Mouse (Mus musculus): Measurements from ENCODE around the gene Mms19. TPM values are rescaled to one million over a fixed set of nuclear protein-coding genes. Genes with fewer than 3 reads are reported as not detected.
A peak's percentile ranks its signal among the peaks of the same experiment; 100 is the strongest.

Gene Mms19
- polyA plus RNA-seq, 1 experiment: 83.9 TPM

DNA sequence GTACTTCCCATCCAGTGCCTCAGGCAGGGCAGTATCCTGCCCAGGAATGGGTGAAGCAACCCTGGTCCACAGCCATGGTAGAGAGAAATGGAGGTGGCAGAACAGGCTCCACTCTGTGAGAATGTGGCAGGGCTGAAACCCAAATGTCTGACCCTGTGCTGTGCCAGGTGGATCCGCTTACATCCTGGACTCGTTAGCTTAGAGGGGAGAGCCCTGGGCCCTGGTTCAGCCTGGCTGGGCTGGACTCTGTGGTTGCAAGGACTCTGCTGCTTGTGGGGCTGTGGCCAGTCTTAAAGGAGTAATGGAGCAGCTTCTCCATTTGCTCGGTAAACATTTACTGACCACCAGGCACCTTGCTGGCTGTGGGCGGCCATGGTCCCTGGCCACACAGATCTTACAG, 6.2 kb upstream of the Mms19 start:
- no peak overlapping the region for H3K4me3 ChIP-seq (ENCODE audit: low read depth, low read length)
- no peak overlapping the region for H3K9ac ChIP-seq (ENCODE audit: low read depth, poor library complexity, severe bottlenecking)
- no peak for TF ChIP-seq EP300 (IDR thresholded peaks at IDR 0.05; ENCODE audit: insufficient read depth, low read depth, low read length)
- TF ChIP-seq CTCF (IDR thresholded peaks at IDR 0.05; ENCODE audit: low read depth, low read length): no peak
- TF ChIP-seq POLR2A (IDR thresholded peaks at IDR 0.05; ENCODE audit: insufficient read depth, low read length): no peak
- peaks cover 4% of the 10 kb centered on the region for H3K4me1 ChIP-seq (ENCODE audit: control insufficient read depth, insufficient read depth, low read length)
- H3K36me3 ChIP-seq (ENCODE audit: control insufficient read depth, insufficient read depth, low read length, poor library complexity, severe bottlenecking): no peaks in the 10 kb centered on the region
- no peaks in the 10 kb centered on the region for H3K9me3 ChIP-seq (replicated peaks; ENCODE audit: control insufficient read depth, insufficient read depth, low read length, poor library complexity, severe bottlenecking)
- H3K27ac ChIP-seq (ENCODE audit: insufficient read depth, low read length): no peak overlapping the region
- no peaks in the 10 kb centered on the region for H3K27me3 ChIP-seq (ENCODE audit: control insufficient read depth, insufficient read depth, low read length, poor library complexity, severe bottlenecking)

DNA sequence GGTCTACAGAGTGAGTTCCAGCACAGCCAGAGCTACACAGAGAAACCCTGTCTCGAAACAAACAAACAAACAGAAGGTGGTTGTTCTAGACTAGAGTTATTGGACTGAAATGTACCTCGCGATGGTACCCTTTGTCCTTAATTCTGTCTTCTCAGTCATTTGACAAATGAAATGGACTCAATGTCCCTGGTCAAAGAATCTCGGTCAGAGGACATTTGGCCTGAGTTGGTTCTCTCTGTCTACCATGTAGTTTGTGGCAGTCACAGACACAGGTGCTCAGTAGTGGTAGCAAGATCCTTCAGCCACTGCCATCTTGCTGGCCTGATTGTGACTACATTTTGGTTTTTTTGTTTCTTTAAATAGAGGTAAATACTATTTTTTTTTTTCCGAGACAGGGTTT, 5.0 kb upstream of the Mms19 start:
- no peaks in the 10 kb centered on the region for H3K9me3 ChIP-seq (replicated peaks; ENCODE audit: control insufficient read depth, insufficient read depth, low read length, poor library complexity, severe bottlenecking)
- no peak overlapping the region for H3K27ac ChIP-seq (ENCODE audit: insufficient read depth, low read length)
- no peak for TF ChIP-seq POLR2A (IDR thresholded peaks at IDR 0.05; ENCODE audit: insufficient read depth, low read length)
- no peak for TF ChIP-seq EP300 (IDR thresholded peaks at IDR 0.05; ENCODE audit: insufficient read depth, low read depth, low read length)
- TF ChIP-seq CTCF (IDR thresholded peaks at IDR 0.05; ENCODE audit: low read depth, low read length): no peak
- no peaks in the 10 kb centered on the region for H3K27me3 ChIP-seq (ENCODE audit: control insufficient read depth, insufficient read depth, low read length, poor library complexity, severe bottlenecking)
- no peak overlapping the region for H3K4me3 ChIP-seq (ENCODE audit: low read depth, low read length)
- H3K9ac ChIP-seq (ENCODE audit: low read depth, poor library complexity, severe bottlenecking): no peak overlapping the region
- H3K36me3 ChIP-seq (ENCODE audit: control insufficient read depth, insufficient read depth, low read length, poor library complexity, severe bottlenecking): no peaks in the 10 kb centered on the region
- H3K4me1 ChIP-seq (ENCODE audit: control insufficient read depth, insufficient read depth, low read length): peaks cover 4% of the 10 kb centered on the region

DNA sequence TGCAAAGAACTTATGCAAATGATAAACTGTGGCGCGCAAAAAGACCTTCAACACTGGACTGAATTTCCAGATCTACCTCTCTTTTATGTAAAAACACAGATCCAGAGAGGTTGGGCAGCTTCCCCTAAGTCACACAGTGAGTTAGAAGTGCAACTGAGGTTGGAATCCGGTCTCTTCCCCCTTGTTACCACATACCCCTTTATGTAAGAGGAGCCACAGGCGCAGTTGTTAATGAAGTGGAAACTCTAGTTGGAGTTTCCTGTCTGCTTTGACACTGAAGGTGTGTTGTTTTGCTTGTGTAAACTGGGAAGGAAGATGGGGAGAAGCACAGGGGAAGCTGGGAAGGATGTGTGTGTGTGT, 1.8 kb upstream of the Mms19 start:
- Histone ChIP-seq H3K36me3 (ENCODE audit: control insufficient read depth, insufficient read depth, low read length, poor library complexity, severe bottlenecking) (no peaks in the 10 kb centered on the region), H3K9me3 (replicated peaks; ENCODE audit: control insufficient read depth, insufficient read depth, low read length, poor library complexity, severe bottlenecking) (no peaks in the 10 kb centered on the region), H3K27me3 (ENCODE audit: control insufficient read depth, insufficient read depth, low read length, poor library complexity, severe bottlenecking) (no peaks in the 10 kb centered on the region), H3K4me1 (ENCODE audit: control insufficient read depth, insufficient read depth, low read length) (peaks cover 4% of the 10 kb centered on the region), H3K9ac (ENCODE audit: low read depth, poor library complexity, severe bottlenecking) (peak overlapping the region; percentile 96), H3K4me3 (ENCODE audit: low read depth, low read length) (peak overlapping the region; percentile 72), H3K27ac (ENCODE audit: insufficient read depth, low read length) (no peak overlapping the region)
- no peak for TF ChIP-seq POLR2A (IDR thresholded peaks at IDR 0.05; ENCODE audit: insufficient read depth, low read length)

DNA sequence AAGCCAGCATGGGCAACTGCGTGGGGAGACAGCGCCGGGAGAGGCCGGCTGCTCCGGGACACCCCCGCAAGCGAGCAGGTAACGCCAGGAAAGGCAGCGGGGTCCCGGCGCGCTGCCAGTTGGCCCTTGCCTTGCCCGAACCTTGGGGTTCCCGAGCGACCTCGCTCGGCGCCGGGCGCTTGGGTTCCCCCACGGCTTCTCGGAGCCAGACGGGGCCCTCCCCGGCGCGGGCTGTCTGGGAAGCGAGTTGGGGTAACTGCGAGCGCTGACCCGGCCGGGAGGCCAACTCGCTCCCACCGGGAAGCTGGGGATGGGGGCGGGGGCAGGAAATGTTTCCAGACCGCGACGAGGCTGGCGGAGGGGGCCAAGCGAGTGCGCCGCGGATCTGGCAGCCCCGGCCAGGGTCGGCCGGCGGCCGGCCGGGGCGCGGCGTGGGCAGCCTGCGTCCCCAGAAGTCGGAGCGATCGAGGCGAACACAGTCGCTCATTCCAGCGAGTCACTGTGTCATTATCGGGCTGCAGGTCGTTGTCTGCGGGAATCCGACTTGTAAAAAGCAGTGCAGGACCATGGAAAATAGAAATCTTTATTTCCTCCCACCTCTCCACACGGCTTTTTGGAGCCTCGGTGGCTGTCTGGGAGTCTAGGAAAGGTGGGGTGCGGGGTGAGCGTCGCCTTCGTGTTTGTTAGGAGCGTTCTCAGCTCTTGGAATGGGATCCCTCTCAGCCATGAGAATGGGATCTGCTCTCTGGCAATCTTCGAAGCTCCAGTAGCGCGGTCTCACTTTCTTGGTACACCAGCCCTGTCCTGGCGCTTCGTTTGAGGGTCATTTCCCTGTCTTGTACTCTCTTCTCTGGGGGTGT, 1.2 kb upstream of the Mms19 start:
- Histone ChIP-seq H3K9me3 (replicated peaks; ENCODE audit: control insufficient read depth, insufficient read depth, low read length, poor library complexity, severe bottlenecking) (no peaks in the 10 kb centered on the region), H3K9ac (ENCODE audit: low read depth, poor library complexity, severe bottlenecking) (peak overlapping the region; percentile 96), H3K4me3 (ENCODE audit: low read depth, low read length) (peak overlapping the region; percentile 72), H3K27ac (ENCODE audit: insufficient read depth, low read length) (no peak overlapping the region), H3K27me3 (ENCODE audit: control insufficient read depth, insufficient read depth, low read length, poor library complexity, severe bottlenecking) (no peaks in the 10 kb centered on the region), H3K4me1 (ENCODE audit: control insufficient read depth, insufficient read depth, low read length) (peaks cover 4% of the 10 kb centered on the region), H3K36me3 (ENCODE audit: control insufficient read depth, insufficient read depth, low read length, poor library complexity, severe bottlenecking) (no peaks in the 10 kb centered on the region)
- no peak for TF ChIP-seq POLR2A (IDR thresholded peaks at IDR 0.05; ENCODE audit: insufficient read depth, low read length)
- no peak for TF ChIP-seq EP300 (IDR thresholded peaks at IDR 0.05; ENCODE audit: insufficient read depth, low read depth, low read length)
- TF ChIP-seq CTCF (IDR thresholded peaks at IDR 0.05; ENCODE audit: low read depth, low read length): no peak

DNA sequence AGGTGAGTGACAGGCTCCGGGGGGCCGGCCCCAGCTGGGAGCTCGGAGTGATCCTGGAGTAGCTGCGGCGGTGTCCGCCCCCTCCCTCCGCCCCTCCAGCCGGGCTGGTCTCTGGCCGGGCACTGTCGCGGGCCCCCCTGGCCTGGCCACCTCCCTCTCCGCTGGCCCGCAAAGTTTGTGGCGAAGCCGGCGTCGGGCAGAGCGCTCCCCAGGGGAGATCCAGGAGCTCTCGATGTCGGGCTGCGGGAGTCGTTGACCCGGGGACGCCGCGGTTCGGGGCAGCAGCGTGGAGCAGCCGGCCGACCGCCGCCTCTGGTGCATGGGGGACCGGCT, 604 bp upstream of the Mms19 start, which contains the start of gene Ubtd1:
Gene Ubtd1, plus strand, starts transcription at position 169 of the 333 bp plus-strand sequence.
- peak within 1 kb of the TSS; percentile 69 for H3K27ac ChIP-seq (ENCODE audit: insufficient read depth, low read length)
- H3K4me1 ChIP-seq (ENCODE audit: control insufficient read depth, insufficient read depth, low read length): peaks cover 4% of the 10 kb centered on the region
- no peaks in the 10 kb centered on the region for H3K9me3 ChIP-seq (replicated peaks; ENCODE audit: control insufficient read depth, insufficient read depth, low read length, poor library complexity, severe bottlenecking)
- H3K27me3 ChIP-seq (ENCODE audit: control insufficient read depth, insufficient read depth, low read length, poor library complexity, severe bottlenecking): no peaks in the 10 kb centered on the region
- H3K36me3 ChIP-seq (ENCODE audit: control insufficient read depth, insufficient read depth, low read length, poor library complexity, severe bottlenecking): no peaks in the 10 kb centered on the region
- H3K9ac ChIP-seq (ENCODE audit: low read depth, poor library complexity, severe bottlenecking): peak within 1 kb of the TSS; percentile 96
- TF ChIP-seq CTCF (IDR thresholded peaks at IDR 0.05; ENCODE audit: low read depth, low read length) (no peak), EP300 (IDR thresholded peaks at IDR 0.05; ENCODE audit: insufficient read depth, low read depth, low read length) (no peak), POLR2A (IDR thresholded peaks at IDR 0.05; ENCODE audit: insufficient read depth, low read length) (no peak)
- peak within 1 kb of the TSS; percentile 72 for H3K4me3 ChIP-seq (ENCODE audit: low read depth, low read length)

DNA sequence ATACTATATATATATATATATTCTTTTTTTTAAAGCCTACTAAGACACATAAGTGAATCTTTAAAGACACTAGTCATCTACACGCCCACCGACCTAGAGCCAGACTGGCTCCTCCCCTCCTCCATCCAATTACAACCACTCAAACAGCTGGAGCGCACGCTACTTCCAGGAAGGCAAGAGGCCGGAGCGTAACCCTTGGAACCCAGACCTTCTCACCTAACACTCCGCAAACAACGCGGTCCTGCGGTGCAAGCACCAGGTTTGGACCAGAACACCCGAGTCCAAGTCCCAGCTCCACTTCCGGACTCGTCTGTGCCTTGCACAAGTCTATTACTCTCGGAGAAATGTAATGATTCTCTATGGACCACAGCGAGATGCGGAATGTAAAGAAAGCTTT, 537 bp downstream of the Mms19 start:
- Histone ChIP-seq H3K4me3 (ENCODE audit: low read depth, low read length) (peak overlapping the region; percentile 70), H3K36me3 (ENCODE audit: control insufficient read depth, insufficient read depth, low read length, poor library complexity, severe bottlenecking) (no peaks in the 10 kb centered on the region), H3K4me1 (ENCODE audit: control insufficient read depth, insufficient read depth, low read length) (peaks cover 7% of the 10 kb centered on the region), H3K27ac (ENCODE audit: insufficient read depth, low read length) (peak overlapping the region; percentile 69), H3K9ac (ENCODE audit: low read depth, poor library complexity, severe bottlenecking) (peak overlapping the region; percentile 75), H3K27me3 (ENCODE audit: control insufficient read depth, insufficient read depth, low read length, poor library complexity, severe bottlenecking) (no peaks in the 10 kb centered on the region), H3K9me3 (replicated peaks; ENCODE audit: control insufficient read depth, insufficient read depth, low read length, poor library complexity, severe bottlenecking) (no peaks in the 10 kb centered on the region)
- TF ChIP-seq CTCF (IDR thresholded peaks at IDR 0.05; ENCODE audit: low read depth, low read length): no peak
- no peak for TF ChIP-seq EP300 (IDR thresholded peaks at IDR 0.05; ENCODE audit: insufficient read depth, low read depth, low read length)
- no peak for TF ChIP-seq POLR2A (IDR thresholded peaks at IDR 0.05; ENCODE audit: insufficient read depth, low read length)
